Mouse (Mus musculus): ENCODE measurements around the gene Lrig1. TPM values are rescaled to one million over a fixed set of nuclear protein-coding genes. Genes with fewer than 3 reads are reported as not detected.

Lrig1 gene
- total RNA-seq, 1 experiment, result 19.1 TPM

DNA sequence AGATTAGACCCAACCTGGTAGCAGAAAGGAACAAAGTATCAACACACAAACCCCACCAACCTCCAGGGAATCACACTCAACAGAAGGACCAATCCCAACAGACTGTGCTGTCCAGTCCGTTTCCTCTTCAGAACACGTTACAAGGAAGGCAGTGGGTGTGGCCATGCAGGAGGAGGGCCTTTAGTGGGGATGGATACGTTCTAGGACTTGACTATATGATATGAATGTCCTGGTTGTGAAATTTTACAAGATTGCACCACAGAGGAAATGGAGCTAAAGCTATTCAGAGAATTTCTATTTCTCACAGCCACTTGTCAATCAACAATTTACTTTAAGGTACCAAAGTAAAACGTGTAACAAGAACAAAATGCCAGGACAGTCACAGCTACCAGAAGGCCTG, 54.2 kb downstream of the Lrig1 start:
- no peak overlapping the region for H3K27ac ChIP-seq (ENCODE audit: insufficient read depth, low read depth, low read length, poor library complexity, severe bottlenecking)
- no peak overlapping the region for H3K9ac ChIP-seq (ENCODE audit: insufficient read depth, low read depth, low read length, poor library complexity, severe bottlenecking)
- H3K4me3 ChIP-seq (ENCODE audit: insufficient read depth in 1 of 2, low read depth in 1 of 2, low read length in 2 of 2, poor library complexity in 1 of 2, severe bottlenecking in 1 of 2), result no peak overlapping the region
- in situ Hi-C loops (cut with MboI; ENCODE audit: low sequenced_read_pairs in 2 of 2, unreplicated experiment in 2 of 2), result no loop called here
- DNase-seq (ENCODE audit: low read depth, low spot score), result no peak
- no peaks in the 10 kb centered on the region for H3K36me3 ChIP-seq (ENCODE audit: control insufficient read depth, insufficient read depth, low read length, poor library complexity, severe bottlenecking)
- TF ChIP-seq ZC3H11A (IDR thresholded peaks at IDR 0.05; ENCODE audit: borderline replicate concordance, low read depth, low read length) (no peak), CHD2 (IDR thresholded peaks at IDR 0.05; ENCODE audit: low read depth, low read length) (no peak), ZNF384 (IDR thresholded peaks at IDR 0.05; ENCODE audit: low read depth, low read length) (no peak), MAFK (IDR thresholded peaks at IDR 0.05; ENCODE audit: insufficient read depth, low read depth, low read length) (no peak), HCFC1 (IDR thresholded peaks at IDR 0.05; ENCODE audit: borderline replicate concordance, insufficient read depth, low read length) (no peak)
- H3K4me1 ChIP-seq (ENCODE audit: control insufficient read depth in 2 of 2, insufficient read depth in 2 of 2, low read length in 2 of 2, poor library complexity in 1 of 2), result peaks cover 3 to 26% of the 10 kb centered on the region in 2 experiments; a peak in 2 of 4 replicates
- no peaks in the 10 kb centered on the region for H3K9me3 ChIP-seq (ENCODE audit: control insufficient read depth, insufficient read depth, low read depth, low read length)

DNA sequence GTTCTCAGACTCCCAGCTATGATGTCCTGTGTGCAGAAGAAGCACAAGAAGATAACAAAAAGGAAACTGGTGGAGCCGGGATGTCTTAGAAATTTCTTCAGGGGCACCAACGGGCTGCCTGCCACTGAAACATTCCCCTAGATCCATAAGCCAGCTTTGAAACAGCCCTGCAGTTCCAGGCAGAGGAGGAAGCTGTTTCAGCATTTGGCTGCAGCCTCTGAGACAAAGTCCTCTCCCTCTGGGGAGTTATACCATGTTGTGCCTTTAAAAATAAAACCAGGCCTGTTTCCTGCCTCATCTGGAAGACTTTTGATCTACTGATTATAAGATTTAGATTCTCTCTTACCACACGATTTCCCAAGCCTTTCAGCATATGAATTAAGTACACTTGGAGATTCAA, 55.3 kb downstream of the Lrig1 start:
- Histone ChIP-seq H3K4me3 (ENCODE audit: insufficient read depth in 1 of 2, low read depth in 1 of 2, low read length in 2 of 2, poor library complexity in 1 of 2, severe bottlenecking in 1 of 2) (no peak overlapping the region), H3K27ac (ENCODE audit: insufficient read depth, low read depth, low read length, poor library complexity, severe bottlenecking) (no peak overlapping the region), H3K4me1 (ENCODE audit: control insufficient read depth in 2 of 2, insufficient read depth in 2 of 2, low read length in 2 of 2, poor library complexity in 1 of 2) (peaks cover 3 to 25% of the 10 kb centered on the region in 2 experiments; a peak in 2 of 4 replicates), H3K36me3 (ENCODE audit: control insufficient read depth, insufficient read depth, low read length, poor library complexity, severe bottlenecking) (no peaks in the 10 kb centered on the region), H3K9ac (ENCODE audit: insufficient read depth, low read depth, low read length, poor library complexity, severe bottlenecking) (no peak overlapping the region), H3K9me3 (ENCODE audit: control insufficient read depth, insufficient read depth, low read depth, low read length) (no peaks in the 10 kb centered on the region)
- in situ Hi-C loops (cut with MboI; ENCODE audit: low sequenced_read_pairs in 2 of 2, unreplicated experiment in 2 of 2), result no loop called here
- DNase-seq (ENCODE audit: low read depth, low spot score), result no peak
- TF ChIP-seq CHD2 (IDR thresholded peaks at IDR 0.05; ENCODE audit: low read depth, low read length) (no peak), HCFC1 (IDR thresholded peaks at IDR 0.05; ENCODE audit: borderline replicate concordance, insufficient read depth, low read length) (no peak), MAFK (IDR thresholded peaks at IDR 0.05; ENCODE audit: insufficient read depth, low read depth, low read length) (no peak), ZC3H11A (IDR thresholded peaks at IDR 0.05; ENCODE audit: borderline replicate concordance, low read depth, low read length) (no peak), ZNF384 (IDR thresholded peaks at IDR 0.05; ENCODE audit: low read depth, low read length) (no peak)

DNA sequence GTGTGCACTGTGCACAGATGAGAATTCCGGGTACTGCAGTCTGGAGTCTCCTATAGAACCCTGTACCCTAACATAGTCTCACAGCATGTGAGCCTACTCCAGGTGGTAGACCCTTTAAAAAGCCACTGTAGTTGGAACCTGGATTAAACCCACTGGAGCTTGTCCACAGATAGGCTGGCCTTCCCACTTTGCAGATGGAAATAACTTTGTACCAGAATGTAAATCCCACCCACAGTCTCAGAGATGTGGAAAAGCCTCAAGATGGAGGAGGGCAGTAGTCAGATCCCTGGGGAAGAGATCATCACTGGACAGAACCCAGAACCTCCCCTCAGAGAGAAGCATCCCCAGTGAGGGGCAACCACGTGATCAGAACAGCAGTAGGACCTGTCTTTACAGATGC, 56.0 kb downstream of the Lrig1 start:
- in situ Hi-C loops (cut with MboI; ENCODE audit: low sequenced_read_pairs in 2 of 2, unreplicated experiment in 2 of 2), result no loop called here
- H3K27ac ChIP-seq (ENCODE audit: insufficient read depth, low read depth, low read length, poor library complexity, severe bottlenecking), result no peak overlapping the region
- no peak for DNase-seq (ENCODE audit: low read depth, low spot score)
- peaks cover 3 to 25% of the 10 kb centered on the region in 2 experiments; a peak in 2 of 4 replicates for H3K4me1 ChIP-seq (ENCODE audit: control insufficient read depth in 2 of 2, insufficient read depth in 2 of 2, low read length in 2 of 2, poor library complexity in 1 of 2)
- TF ChIP-seq MAFK (IDR thresholded peaks at IDR 0.05; ENCODE audit: insufficient read depth, low read depth, low read length) (no peak), HCFC1 (IDR thresholded peaks at IDR 0.05; ENCODE audit: borderline replicate concordance, insufficient read depth, low read length) (no peak), ZNF384 (IDR thresholded peaks at IDR 0.05; ENCODE audit: low read depth, low read length) (no peak), ZC3H11A (IDR thresholded peaks at IDR 0.05; ENCODE audit: borderline replicate concordance, low read depth, low read length) (no peak), CHD2 (IDR thresholded peaks at IDR 0.05; ENCODE audit: low read depth, low read length) (no peak)
- no peak overlapping the region for H3K4me3 ChIP-seq (ENCODE audit: insufficient read depth in 1 of 2, low read depth in 1 of 2, low read length in 2 of 2, poor library complexity in 1 of 2, severe bottlenecking in 1 of 2)
- H3K9ac ChIP-seq (ENCODE audit: insufficient read depth, low read depth, low read length, poor library complexity, severe bottlenecking), result no peak overlapping the region
- H3K36me3 ChIP-seq (ENCODE audit: control insufficient read depth, insufficient read depth, low read length, poor library complexity, severe bottlenecking), result no peaks in the 10 kb centered on the region
- H3K9me3 ChIP-seq (ENCODE audit: control insufficient read depth, insufficient read depth, low read depth, low read length), result no peaks in the 10 kb centered on the region

DNA sequence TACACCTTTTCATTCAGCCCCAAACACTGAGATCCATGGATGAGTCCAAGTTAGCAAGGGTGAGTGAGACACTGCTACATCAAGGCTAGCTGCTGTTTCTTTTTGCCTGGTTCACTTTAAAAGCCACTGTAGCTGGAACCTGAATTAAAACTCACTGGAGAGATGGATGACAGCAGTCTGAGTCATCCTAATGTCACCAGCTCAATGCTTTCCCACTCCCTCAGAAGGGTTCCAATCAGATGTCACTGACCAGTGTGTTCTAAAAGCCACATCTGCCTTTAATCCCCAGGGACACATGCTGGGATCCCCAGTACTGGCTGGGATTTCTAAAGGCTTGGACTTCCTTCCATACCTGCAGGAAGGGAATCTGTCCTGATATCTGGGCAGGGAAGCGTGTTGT, 57.9 kb downstream of the Lrig1 start:
- TF ChIP-seq CHD2 (IDR thresholded peaks at IDR 0.05; ENCODE audit: low read depth, low read length) (no peak), HCFC1 (IDR thresholded peaks at IDR 0.05; ENCODE audit: borderline replicate concordance, insufficient read depth, low read length) (no peak), MAFK (IDR thresholded peaks at IDR 0.05; ENCODE audit: insufficient read depth, low read depth, low read length) (no peak)
- no peak overlapping the region for H3K9ac ChIP-seq (ENCODE audit: insufficient read depth, low read depth, low read length, poor library complexity, severe bottlenecking)
- H3K27ac ChIP-seq (ENCODE audit: insufficient read depth, low read depth, low read length, poor library complexity, severe bottlenecking), result no peak overlapping the region
- no peaks in the 10 kb centered on the region for H3K9me3 ChIP-seq (ENCODE audit: control insufficient read depth, insufficient read depth, low read depth, low read length)
- no peak overlapping the region for H3K4me3 ChIP-seq (ENCODE audit: insufficient read depth in 1 of 2, low read depth in 1 of 2, low read length in 2 of 2, poor library complexity in 1 of 2, severe bottlenecking in 1 of 2)
- no peaks in the 10 kb centered on the region for H3K36me3 ChIP-seq (ENCODE audit: control insufficient read depth, insufficient read depth, low read length, poor library complexity, severe bottlenecking)
- in situ Hi-C loops (cut with MboI; ENCODE audit: low sequenced_read_pairs in 2 of 2, unreplicated experiment in 2 of 2), result no loop called here
- no peak for DNase-seq (ENCODE audit: low read depth, low spot score)
- peaks cover 1 to 17% of the 10 kb centered on the region in 2 experiments; a peak in 2 of 4 replicates for H3K4me1 ChIP-seq (ENCODE audit: control insufficient read depth in 2 of 2, insufficient read depth in 2 of 2, low read length in 2 of 2, poor library complexity in 1 of 2)

DNA sequence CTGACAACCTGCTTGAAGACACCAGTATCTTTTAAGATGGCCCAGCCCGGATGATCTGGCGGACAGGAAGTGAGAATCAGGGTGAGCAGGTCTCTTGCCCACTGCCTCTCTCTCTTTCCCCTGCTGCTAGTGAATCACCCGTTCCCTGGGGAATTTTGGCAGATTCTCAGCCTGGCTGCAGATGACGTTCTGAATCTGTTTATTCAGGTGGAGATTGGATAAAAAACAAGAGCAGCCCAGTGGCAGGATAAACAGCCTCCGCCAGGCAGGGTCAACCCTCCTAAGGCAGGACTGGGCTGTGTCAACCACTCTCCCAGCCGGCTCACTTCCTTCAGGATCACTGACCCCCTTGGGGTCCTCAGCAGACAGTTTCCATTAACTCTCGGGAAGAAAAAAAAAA, 59.7 kb downstream of the Lrig1 start:
- Histone ChIP-seq H3K27ac (ENCODE audit: insufficient read depth, low read depth, low read length, poor library complexity, severe bottlenecking) (no peak overlapping the region), H3K9ac (ENCODE audit: insufficient read depth, low read depth, low read length, poor library complexity, severe bottlenecking) (no peak overlapping the region), H3K9me3 (ENCODE audit: control insufficient read depth, insufficient read depth, low read depth, low read length) (no peaks in the 10 kb centered on the region), H3K36me3 (ENCODE audit: control insufficient read depth, insufficient read depth, low read length, poor library complexity, severe bottlenecking) (no peaks in the 10 kb centered on the region), H3K4me3 (ENCODE audit: insufficient read depth in 1 of 2, low read depth in 1 of 2, low read length in 2 of 2, poor library complexity in 1 of 2, severe bottlenecking in 1 of 2) (no peak overlapping the region), H3K4me1 (ENCODE audit: control insufficient read depth in 2 of 2, insufficient read depth in 2 of 2, low read length in 2 of 2, poor library complexity in 1 of 2) (peaks cover 0 to 12% of the 10 kb centered on the region in 2 experiments; a peak in 2 of 4 replicates)
- in situ Hi-C loops (cut with MboI; ENCODE audit: low sequenced_read_pairs in 2 of 2, unreplicated experiment in 2 of 2), result no loop called here
- TF ChIP-seq MAFK (IDR thresholded peaks at IDR 0.05; ENCODE audit: insufficient read depth, low read depth, low read length), result no peak
- no peak for TF ChIP-seq ZC3H11A (IDR thresholded peaks at IDR 0.05; ENCODE audit: borderline replicate concordance, low read depth, low read length)
- DNase-seq (ENCODE audit: low read depth, low spot score), result no peak

Measured in ES-E14 (cell line).